Mouse (Mus musculus): ENCODE data around the gene Bdkrb2. TPM values are rescaled to one million over a fixed set of nuclear protein-coding genes. Genes with fewer than 3 reads are reported as not detected.

Bdkrb2 gene
- polyA plus RNA-seq, 1 experiment from 2014 or later: 5.3 TPM

DNA sequence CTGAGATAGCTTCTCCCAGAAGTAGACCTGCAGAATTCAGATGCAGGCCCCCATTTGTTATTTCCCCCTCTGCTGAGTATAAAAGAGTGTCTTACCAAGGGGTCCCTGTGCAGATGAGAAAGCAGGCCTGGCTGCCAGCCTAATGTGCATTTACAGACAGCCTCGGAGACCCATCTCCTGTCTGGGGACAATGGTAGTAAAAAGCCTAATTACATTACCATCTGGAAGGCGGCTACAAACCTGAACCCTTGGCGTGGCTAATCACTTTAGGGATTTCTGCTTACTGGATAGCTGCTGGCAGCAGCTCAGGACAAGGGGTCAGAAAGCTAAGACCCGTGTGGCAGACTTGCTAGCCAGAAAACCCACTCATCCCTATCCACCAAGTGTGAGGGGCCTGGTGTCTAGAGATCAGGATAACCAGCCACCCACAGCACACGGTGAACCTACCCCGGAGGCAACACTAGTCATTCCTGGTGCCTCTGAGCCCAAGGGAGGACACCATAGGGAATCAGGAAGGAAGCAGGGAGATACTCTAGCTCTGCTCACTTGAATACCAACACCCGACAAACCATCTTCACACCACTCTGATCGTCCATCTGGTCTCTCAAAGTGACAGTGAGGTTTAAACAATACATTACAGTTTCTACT is 31.2 kb upstream of the Bdkrb2 start:
- WGBS: 53% methylated on average over 8 of the region's 8 CpGs
- H3K27ac ChIP-seq (ENCODE audit: low read length): no peak overlapping the region
- H3K9me3 ChIP-seq (ENCODE audit: control insufficient read depth, low read length): 0 out of 2 replicates have a peak, but pooled peaks cover 3% of the 10 kb centered on the region
- H3K4me1 ChIP-seq (ENCODE audit: control insufficient read depth, insufficient read depth, low read length): peaks cover 2% of the 10 kb centered on the region; the same call in 1 of the 2 replicates
- no peak for ATAC-seq
- H3K9ac ChIP-seq (ENCODE audit: low read depth, low read length): no peak overlapping the region
- no peak overlapping the region for H3K4me3 ChIP-seq (ENCODE audit: low read length)
- H3K36me3 ChIP-seq (ENCODE audit: control insufficient read depth, insufficient read depth, low read length): no peaks in the 10 kb centered on the region
- H3K4me2 ChIP-seq (ENCODE audit: low read depth, low read length): no peak overlapping the region
- no peaks in the 10 kb centered on the region for H3K27me3 ChIP-seq (replicated peaks; ENCODE audit: control insufficient read depth, insufficient read depth, low read length)

DNA sequence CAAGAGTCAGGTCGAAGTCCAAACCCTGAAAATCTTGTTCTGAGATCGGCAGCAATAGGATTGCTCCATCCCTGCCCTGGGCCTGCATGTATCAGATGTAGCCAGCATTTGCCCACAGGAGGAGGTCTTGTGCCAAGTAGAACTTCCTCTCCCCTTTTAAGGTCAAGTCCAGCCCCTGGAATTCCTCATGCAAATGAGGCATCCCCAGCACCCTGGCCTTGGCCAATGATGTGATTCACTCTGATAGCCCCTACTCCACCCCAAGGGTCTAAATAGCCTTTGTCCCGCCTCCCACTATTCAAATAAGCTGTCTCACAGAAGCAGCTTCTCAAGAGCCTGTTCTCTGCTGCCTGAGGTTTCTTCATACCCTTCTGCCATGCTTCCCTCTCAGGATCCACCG is 28.2 kb upstream of the Bdkrb2 start:
- WGBS: 90% methylated on average over 4 of the region's 4 CpGs
- H3K4me1 ChIP-seq (ENCODE audit: control insufficient read depth, insufficient read depth, low read length): peaks cover 5% of the 10 kb centered on the region; the same call in 1 of the 2 replicates

DNA sequence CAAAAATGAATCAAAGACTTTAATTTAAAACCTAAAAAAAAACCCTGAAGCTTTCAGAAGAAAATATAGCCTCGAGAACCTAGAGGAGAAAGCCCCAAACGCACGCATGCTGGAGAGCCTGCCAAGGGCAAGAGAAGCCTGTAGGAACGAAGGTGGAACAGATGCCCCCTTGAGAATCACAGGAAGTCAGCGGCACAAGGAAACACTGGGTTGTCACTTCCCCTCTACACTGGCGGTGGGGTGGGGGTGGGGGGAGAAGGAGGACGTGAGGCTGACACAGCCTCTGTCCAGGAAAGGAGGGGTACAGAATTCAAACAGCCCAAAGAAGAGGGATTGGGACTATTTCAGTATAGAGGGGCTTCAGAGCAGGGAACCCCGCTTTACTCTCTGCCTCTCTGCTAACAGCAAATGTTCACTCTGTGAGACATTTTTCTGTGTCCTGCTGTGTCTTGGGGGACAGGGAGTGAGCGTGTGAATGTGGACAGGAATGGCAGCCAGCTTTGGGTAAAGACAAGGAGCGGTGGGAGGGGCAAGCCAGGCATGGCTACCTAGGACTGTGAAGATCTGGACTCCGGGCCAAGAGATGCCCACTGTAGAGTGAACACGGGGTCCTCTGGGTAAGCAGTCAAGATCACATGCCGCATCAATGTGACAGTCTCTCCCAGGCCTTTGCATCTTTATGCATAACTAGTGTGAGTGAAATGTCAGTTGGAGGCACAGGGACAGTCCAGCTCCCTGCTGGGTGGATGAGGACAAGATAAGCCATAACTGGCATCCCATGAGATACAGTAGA is 26.9 kb upstream of the Bdkrb2 start:
- no peaks in the 10 kb centered on the region for H3K27me3 ChIP-seq (replicated peaks; ENCODE audit: control insufficient read depth, insufficient read depth, low read length)
- peaks cover 5% of the 10 kb centered on the region; the same call in 1 of the 2 replicates for H3K4me1 ChIP-seq (ENCODE audit: control insufficient read depth, insufficient read depth, low read length)
- H3K9ac ChIP-seq (ENCODE audit: low read depth, low read length): no peak overlapping the region
- no peak overlapping the region for H3K4me2 ChIP-seq (ENCODE audit: low read depth, low read length)
- H3K4me3 ChIP-seq (ENCODE audit: low read length): no peak overlapping the region
- no peaks in the 10 kb centered on the region for H3K36me3 ChIP-seq (ENCODE audit: control insufficient read depth, insufficient read depth, low read length)
- no peak for ATAC-seq
- peak overlapping the region; percentile 38; the same call in 1 of the 2 replicates for H3K27ac ChIP-seq (ENCODE audit: low read length)
- 65% methylated on average over 13 of the region's 13 CpGs for WGBS
- H3K9me3 ChIP-seq (ENCODE audit: control insufficient read depth, low read length): 0 out of 2 replicates have a peak, but pooled peaks cover 3% of the 10 kb centered on the region

More for the DNA sequence above, 28.2 kb upstream of the Bdkrb2 start:
- Histone ChIP-seq H3K9me3 (ENCODE audit: control insufficient read depth, low read length) (0 out of 2 replicates have a peak, but pooled peaks cover 3% of the 10 kb centered on the region), H3K27ac (ENCODE audit: low read length) (no peak overlapping the region), H3K36me3 (ENCODE audit: control insufficient read depth, insufficient read depth, low read length) (no peaks in the 10 kb centered on the region), H3K4me3 (ENCODE audit: low read length) (no peak overlapping the region), H3K9ac (ENCODE audit: low read depth, low read length) (no peak overlapping the region), H3K4me2 (ENCODE audit: low read depth, low read length) (no peak overlapping the region), H3K27me3 (replicated peaks; ENCODE audit: control insufficient read depth, insufficient read depth, low read length) (no peaks in the 10 kb centered on the region)
- no peak for ATAC-seq

DNA sequence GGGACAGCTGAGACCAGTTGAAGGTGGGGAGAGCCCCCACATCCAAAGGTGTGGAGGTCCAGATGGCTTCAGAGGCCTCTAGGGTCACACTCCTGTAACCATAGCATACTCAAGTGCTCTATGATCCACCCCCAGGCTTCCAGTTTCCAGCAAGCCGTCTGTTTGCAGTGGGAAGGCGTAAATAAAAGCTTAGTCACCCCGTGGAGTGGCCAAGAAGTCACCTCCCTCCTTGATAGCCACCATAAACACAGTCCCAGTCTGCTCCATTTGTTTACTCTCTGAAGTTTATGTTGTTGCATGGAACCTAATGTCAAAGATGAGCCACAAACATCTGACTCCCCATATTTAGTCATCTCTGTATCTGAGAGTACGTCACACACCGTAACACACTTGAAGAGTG is 25.9 kb upstream of the Bdkrb2 start:
- peak; percentile 72 for ATAC-seq
- H3K36me3 ChIP-seq (ENCODE audit: control insufficient read depth, insufficient read depth, low read length): no peaks in the 10 kb centered on the region
- WGBS: 48% methylated on average over 5 of the region's 5 CpGs
- H3K4me1 ChIP-seq (ENCODE audit: control insufficient read depth, insufficient read depth, low read length): peaks cover 5% of the 10 kb centered on the region
- no peak overlapping the region for H3K4me2 ChIP-seq (ENCODE audit: low read depth, low read length)
- peak overlapping the region; percentile 42; the same call in 1 of the 2 replicates for H3K27ac ChIP-seq (ENCODE audit: low read length)
- H3K9me3 ChIP-seq (ENCODE audit: control insufficient read depth, low read length): 0 out of 2 replicates have a peak, but pooled peaks cover 3% of the 10 kb centered on the region
- no peaks in the 10 kb centered on the region for H3K27me3 ChIP-seq (replicated peaks; ENCODE audit: control insufficient read depth, insufficient read depth, low read length)
- no peak overlapping the region for H3K4me3 ChIP-seq (ENCODE audit: low read length)
- H3K9ac ChIP-seq (ENCODE audit: low read depth, low read length): 0 out of 2 replicates have a peak overlapping the region, but pooled peaks have one; percentile 38

DNA sequence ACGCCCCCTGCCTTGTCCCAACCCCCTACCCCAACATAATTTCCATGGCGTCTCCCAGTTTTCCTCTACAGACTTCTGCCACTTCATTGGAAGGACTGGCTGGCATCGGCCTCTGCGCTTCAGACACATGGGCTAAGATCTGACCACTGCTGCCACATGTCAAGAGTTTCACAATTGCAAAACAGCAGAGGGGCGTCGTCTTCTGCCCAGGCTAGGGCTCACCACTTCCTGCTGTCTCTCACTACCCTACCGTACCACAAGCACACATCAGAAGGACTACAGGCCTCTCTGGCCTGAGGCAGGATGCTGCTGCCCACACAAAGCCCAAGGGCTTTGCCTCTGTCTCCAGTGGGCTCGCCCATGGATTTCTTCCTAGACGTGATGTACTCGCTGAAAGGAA is 23.4 kb upstream of the Bdkrb2 start:
- peaks cover 5% of the 10 kb centered on the region for H3K4me1 ChIP-seq (ENCODE audit: control insufficient read depth, insufficient read depth, low read length)
- ATAC-seq: no peak
- no peak overlapping the region for H3K4me3 ChIP-seq (ENCODE audit: low read length)
- no peak overlapping the region for H3K4me2 ChIP-seq (ENCODE audit: low read depth, low read length)
- H3K27ac ChIP-seq (ENCODE audit: low read length): no peak overlapping the region
- no peaks in the 10 kb centered on the region for H3K27me3 ChIP-seq (replicated peaks; ENCODE audit: control insufficient read depth, insufficient read depth, low read length)
- H3K9ac ChIP-seq (ENCODE audit: low read depth, low read length): no peak overlapping the region
- H3K36me3 ChIP-seq (ENCODE audit: control insufficient read depth, insufficient read depth, low read length): no peaks in the 10 kb centered on the region
- WGBS: 90% methylated on average over 10 of the region's 10 CpGs
- 0 out of 2 replicates have a peak, but pooled peaks cover under 1% of the 10 kb centered on the region for H3K9me3 ChIP-seq (ENCODE audit: control insufficient read depth, low read length)

DNA sequence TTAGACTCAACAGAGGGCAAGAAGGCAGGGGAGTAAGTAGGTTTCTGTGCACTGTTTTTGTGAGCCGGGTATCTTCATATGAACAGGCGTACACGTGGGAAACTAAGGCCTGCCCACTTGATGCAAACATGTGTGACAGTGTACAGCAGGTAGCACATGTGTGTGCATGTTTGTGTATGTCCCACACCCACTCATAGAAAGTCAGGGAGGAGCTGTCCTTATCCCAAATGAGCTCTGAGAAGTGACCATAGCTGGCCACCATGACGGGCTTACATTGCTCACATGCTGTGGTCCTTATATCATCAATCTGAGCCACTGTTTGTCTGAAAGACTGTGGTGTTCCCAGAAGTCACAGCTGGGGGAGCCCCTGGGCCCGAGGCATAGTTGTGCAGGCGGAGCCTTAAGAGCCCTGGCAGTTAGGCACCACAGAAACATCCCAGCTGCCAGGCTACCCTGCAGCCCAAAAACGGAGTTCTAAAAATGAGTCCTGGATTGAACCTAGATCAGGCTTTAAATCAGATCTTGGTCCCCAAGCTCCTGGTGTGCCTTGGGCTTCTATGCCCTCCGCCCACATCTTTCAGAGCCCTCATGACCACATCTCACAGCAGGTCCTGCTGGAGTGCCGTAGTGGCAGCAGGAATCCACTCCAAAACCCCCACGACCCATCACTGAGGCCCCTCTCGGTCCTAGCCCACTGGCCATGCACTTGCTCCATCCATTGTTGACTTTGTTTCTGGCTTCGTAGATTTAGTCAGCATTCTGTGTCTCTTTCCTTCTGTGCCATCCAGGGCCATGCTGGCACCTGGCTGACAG is 21.2 kb upstream of the Bdkrb2 start:
- H3K27ac ChIP-seq (ENCODE audit: low read length): no peak overlapping the region
- no peaks in the 10 kb centered on the region for H3K9me3 ChIP-seq (ENCODE audit: control insufficient read depth, low read length)
- no peak for ATAC-seq
- no peaks in the 10 kb centered on the region for H3K27me3 ChIP-seq (replicated peaks; ENCODE audit: control insufficient read depth, insufficient read depth, low read length)
- H3K36me3 ChIP-seq (ENCODE audit: control insufficient read depth, insufficient read depth, low read length): no peaks in the 10 kb centered on the region
- no peak overlapping the region for H3K4me3 ChIP-seq (ENCODE audit: low read length)
- 71% methylated on average over 12 of the region's 12 CpGs for WGBS
- H3K4me1 ChIP-seq (ENCODE audit: control insufficient read depth, insufficient read depth, low read length): peaks cover 12% of the 10 kb centered on the region
- H3K4me2 ChIP-seq (ENCODE audit: low read depth, low read length): no peak overlapping the region
- H3K9ac ChIP-seq (ENCODE audit: low read depth, low read length): no peak overlapping the region

DNA sequence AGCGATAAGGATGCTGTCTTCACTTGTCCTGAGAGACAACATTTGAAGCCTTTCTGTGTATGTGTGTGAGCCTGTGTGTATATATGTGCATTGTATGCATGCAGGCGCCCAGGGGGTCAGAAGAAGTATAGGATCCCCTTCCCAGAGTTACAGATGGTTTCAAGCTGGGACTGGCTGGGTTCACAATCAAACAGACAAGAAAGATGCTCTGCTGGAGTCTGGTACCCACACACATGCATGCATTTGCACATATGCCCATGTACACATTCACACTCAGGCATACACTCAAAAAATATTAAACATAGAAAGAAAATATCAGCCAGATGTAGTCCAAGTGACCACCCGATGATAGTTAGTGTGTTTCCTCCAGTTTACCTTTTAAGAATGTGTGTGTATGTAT is 20.5 kb upstream of the Bdkrb2 start:
- no peak for ATAC-seq
- Histone ChIP-seq H3K4me3 (ENCODE audit: low read length) (no peak overlapping the region), H3K36me3 (ENCODE audit: control insufficient read depth, insufficient read depth, low read length) (no peaks in the 10 kb centered on the region), H3K9me3 (ENCODE audit: control insufficient read depth, low read length) (no peaks in the 10 kb centered on the region), H3K4me1 (ENCODE audit: control insufficient read depth, insufficient read depth, low read length) (peaks cover 10% of the 10 kb centered on the region), H3K4me2 (ENCODE audit: low read depth, low read length) (no peak overlapping the region), H3K27ac (ENCODE audit: low read length) (no peak overlapping the region), H3K9ac (ENCODE audit: low read depth, low read length) (no peak overlapping the region), H3K27me3 (replicated peaks; ENCODE audit: control insufficient read depth, insufficient read depth, low read length) (no peaks in the 10 kb centered on the region)
- 81% methylated on average over 3 of the region's 3 CpGs for WGBS

DNA sequence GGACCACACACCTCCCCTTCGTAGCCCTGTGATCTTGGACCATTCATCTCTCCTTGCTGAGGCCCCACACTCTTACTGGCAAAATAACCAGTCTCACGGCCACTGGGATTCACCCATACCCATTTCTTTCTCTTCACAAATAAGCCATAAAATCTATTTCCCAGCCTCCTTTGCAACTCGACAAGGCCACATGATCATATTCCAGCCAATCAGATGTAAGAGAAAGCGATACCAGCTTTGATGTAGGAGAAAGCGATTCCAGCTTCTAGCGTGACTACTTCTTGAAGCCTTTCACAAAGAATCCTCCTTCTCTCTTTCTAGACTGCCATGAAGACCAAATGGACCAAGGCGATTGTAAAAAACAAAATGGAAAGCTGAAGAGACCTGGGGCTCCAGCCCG is 19.9 kb upstream of the Bdkrb2 start:
- WGBS: 75% methylated on average over 8 of the region's 8 CpGs
- no peaks in the 10 kb centered on the region for H3K9me3 ChIP-seq (ENCODE audit: control insufficient read depth, low read length)
- H3K4me2 ChIP-seq (ENCODE audit: low read depth, low read length): no peak overlapping the region
- H3K4me1 ChIP-seq (ENCODE audit: control insufficient read depth, insufficient read depth, low read length): peaks cover 12% of the 10 kb centered on the region
- no peaks in the 10 kb centered on the region for H3K27me3 ChIP-seq (replicated peaks; ENCODE audit: control insufficient read depth, insufficient read depth, low read length)
- no peak overlapping the region for H3K4me3 ChIP-seq (ENCODE audit: low read length)
- H3K27ac ChIP-seq (ENCODE audit: low read length): no peak overlapping the region
- H3K9ac ChIP-seq (ENCODE audit: low read depth, low read length): no peak overlapping the region
- H3K36me3 ChIP-seq (ENCODE audit: control insufficient read depth, insufficient read depth, low read length): no peaks in the 10 kb centered on the region
- ATAC-seq: no peak

DNA sequence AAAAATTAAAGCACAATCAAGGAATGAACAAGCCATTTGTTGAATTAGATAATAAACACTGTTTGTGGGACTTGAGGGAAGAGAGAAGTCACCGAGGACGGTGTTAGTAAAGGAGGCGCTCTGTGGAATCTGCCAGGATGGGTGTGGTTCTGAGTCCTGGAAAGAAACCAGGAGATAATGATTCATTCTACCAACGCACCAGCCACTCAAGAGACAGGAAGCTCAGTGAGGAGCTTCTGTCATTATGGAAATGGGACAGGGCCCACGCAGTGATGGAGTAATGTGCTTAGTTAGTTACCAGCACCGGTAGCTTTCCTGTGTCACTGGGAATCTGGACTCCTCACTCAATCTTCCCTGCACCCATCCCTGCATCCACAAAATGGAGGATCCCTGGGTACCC is 19.3 kb upstream of the Bdkrb2 start:
- no peak overlapping the region for H3K4me2 ChIP-seq (ENCODE audit: low read depth, low read length)
- 55% methylated on average over 6 of the region's 6 CpGs for WGBS
- no peak for ATAC-seq

More for the DNA sequence above, 19.3 kb upstream of the Bdkrb2 start:
- no peaks in the 10 kb centered on the region for H3K27me3 ChIP-seq (replicated peaks; ENCODE audit: control insufficient read depth, insufficient read depth, low read length)
- peaks cover 15% of the 10 kb centered on the region for H3K4me1 ChIP-seq (ENCODE audit: control insufficient read depth, insufficient read depth, low read length)
- H3K4me3 ChIP-seq (ENCODE audit: low read length): no peak overlapping the region
- no peak overlapping the region for H3K9ac ChIP-seq (ENCODE audit: low read depth, low read length)
- no peaks in the 10 kb centered on the region for H3K36me3 ChIP-seq (ENCODE audit: control insufficient read depth, insufficient read depth, low read length)
- H3K27ac ChIP-seq (ENCODE audit: low read length): no peak overlapping the region
- no peaks in the 10 kb centered on the region for H3K9me3 ChIP-seq (ENCODE audit: control insufficient read depth, low read length)

All from intestine, embryonic 16.5 days (tissue).